Mouse (Mus musculus): ENCODE measurements around the gene Pcdh17.

Pcdh17 gene

DNA sequence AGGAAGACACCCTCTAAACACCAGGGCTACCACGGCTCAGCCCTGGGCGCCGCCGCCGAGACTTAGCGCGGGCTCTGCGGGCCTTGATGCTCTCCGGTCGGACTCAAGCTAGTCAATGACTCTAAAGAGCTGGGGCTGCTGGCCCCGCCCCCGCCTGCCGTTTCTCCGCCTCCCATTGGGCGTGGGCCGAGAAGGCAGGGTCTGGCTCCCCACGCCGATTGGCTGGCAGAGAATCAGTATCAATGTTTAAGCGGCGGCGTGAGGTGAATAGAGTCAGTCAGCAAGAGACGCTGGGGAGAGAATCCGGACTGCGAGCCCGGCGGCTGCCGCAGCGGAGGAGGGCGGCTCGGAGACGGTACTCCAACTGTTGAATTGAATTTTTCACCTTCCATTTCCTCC lies at the start of gene Pcdh17:
Pcdh17 (plus strand) TSS at position 276 of the 399 bp plus-strand sequence.
- peak; percentile 86 for DNase-seq (ENCODE audit: low spot score)

DNA sequence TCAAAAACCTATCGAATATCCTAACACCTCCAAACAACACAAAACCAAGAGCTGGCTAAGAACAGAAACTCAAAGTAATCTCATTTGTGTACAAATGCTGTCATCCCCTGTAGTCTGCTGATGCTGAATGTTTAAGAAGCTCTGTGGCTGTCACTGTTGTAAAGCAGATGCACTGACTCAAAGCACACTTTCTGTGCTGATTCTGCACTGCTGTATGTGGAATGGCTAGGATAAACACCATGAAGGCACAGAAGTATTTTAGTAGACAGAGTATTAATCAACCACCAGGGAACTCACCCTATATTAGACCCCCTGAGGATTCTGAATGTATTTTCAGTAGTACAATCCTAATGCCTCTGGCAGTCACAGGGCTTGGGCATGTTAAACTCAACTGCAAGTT lies 46.2 kb upstream of the Pcdh17 start:
- DNase-seq (ENCODE audit: low spot score), result no peak

DNA sequence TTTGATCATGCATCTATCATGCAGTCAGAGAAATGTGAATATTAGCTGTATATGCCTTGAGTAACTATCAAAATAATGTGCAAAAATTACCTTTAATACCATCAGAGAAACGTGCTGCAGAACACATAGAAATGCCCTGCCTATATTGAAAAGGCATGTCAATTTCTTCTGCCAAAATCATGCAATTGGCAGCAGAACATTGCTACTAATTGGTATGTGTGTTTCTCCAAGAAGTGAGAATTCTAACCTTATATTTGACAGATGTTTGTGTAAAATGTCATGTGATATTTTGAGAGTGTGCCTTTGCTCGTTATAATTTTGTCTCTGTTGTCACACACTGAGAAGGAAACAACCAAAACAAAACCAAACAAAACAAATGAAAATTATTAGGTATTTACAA lies 18.6 kb upstream of the Pcdh17 start:
- no peak for DNase-seq (ENCODE audit: low spot score)

DNA sequence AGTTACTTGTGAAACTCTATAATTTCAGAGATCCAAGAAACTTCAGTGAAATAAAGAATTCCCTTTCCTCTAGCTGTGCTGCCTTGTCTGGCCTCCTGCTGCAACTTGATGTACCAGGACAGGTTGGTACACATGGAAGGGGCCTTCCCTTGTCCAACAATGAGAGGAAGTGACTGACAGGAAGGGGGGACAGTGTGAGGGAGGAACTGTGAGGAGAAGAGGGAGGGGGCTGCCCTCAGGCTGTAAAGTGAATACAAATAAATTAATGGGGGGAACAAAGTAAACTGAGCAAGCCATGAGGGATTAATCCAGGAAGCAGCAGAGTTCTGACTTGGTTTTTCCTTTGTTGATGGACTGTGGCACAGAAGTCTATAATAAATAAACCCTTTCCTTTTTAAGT lies 16.7 kb upstream of the Pcdh17 start:
- no peak for DNase-seq (ENCODE audit: low spot score)

DNA sequence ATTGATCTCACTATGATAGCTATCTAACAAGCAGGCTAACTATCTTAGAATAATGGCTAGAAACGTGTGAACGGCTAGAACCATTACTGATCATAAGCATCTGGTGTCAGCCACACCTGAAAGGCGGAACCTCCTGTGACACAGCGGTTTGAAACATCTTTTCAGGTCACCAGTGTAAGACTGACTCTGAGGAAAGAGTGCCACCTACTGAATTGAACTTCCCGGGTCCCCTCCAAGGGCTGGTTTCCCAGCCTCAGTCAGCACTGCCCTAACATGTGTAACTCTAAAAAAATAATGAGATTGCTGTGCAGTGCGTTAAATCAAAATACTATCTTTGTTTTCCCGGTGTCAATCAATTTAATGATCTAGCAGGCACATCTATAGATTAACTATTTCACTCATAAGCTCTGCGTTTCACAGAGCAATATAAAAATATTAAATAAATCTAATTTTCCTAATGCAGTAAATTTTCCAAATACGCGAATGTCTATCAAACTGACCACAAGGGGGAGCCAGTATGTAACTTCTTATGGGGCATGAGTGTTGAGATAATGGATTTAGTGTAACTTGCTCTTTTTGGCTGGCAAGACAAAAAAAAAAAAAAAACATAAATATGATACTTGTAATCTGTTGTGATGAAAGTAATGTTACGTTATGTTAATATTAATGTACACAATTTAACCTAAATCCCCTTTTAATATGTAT lies 5.1 kb upstream of the Pcdh17 start:
- peak; percentile 11 for DNase-seq (ENCODE audit: low spot score)

DNA sequence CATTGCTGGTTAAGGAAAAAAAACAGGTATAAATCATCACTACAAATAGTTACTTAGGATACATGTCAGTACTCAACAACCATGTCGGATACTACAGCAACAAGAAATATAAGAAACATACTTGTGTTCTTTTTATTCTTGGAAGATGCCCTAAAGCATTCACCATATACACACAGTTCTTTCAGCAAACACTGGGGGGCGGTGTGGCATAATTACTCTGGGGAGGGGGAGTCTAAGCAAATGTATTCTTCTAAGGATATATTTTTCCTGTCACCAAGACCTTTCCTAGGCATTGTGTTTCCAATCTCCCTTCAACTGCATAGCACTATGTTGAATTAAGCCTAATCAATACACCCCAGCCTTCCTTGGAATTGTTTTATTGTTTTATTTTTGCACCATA lies 2.5 kb upstream of the Pcdh17 start:
- peak; percentile 2 for DNase-seq (ENCODE audit: low spot score)

DNA sequence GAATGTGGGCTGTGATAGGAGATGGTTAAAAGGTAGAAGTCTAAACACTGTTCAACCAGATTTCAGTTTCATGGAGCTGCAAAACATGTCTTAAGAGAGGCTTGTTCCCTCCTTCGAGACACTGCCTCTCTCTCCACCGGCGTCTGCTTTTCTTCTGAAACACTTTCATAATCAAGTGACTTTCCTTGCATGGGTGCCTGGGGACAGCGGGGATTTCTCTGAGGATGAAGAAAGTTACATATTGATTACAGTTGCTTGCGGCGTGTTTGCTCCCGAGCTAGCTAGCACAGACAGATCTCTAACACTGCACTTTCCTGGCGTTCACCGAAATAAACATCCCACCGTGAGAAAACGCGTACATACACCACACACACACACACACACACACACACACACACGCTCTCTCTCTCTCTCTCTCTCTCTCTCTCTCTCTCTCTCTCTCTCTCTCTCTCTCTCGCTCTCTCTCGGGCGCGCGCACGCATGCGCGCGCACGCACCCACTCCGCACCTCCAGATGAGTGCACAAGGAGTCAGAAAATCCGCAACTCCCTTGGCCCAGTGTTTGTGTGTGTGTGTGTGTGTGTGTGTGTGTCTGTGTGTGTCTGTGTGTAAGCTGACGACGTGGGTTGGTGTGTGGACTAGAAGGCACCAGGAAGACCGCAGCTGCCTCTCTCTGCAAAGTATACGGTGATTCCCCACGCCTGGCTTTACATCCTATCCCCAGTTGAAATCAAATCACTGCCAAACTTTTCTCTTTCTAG lies 655 bp upstream of the Pcdh17 start:
- peak; percentile 2 for DNase-seq (ENCODE audit: low spot score)

DNA sequence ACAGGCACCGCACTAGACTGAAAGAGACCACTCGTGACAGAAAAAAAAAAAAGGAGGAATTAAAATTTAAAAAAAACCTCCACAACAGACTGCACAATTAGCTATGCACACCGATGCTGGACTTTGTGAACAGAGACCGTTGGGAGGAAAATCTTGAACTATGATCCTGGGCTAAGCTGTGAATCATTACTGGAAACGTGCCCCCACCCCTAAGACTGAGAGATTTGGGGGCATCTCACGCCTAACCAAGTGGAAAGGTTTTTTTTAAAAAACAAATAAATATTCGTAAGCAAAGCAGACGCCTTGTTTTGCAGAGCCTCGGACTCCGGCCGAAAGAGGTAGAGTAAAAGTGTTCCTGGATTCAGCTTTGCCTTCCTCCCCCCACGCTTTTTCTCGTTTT lies 398 bp downstream of the Pcdh17 start:
- DNase-seq (ENCODE audit: low spot score), result no peak

DNA sequence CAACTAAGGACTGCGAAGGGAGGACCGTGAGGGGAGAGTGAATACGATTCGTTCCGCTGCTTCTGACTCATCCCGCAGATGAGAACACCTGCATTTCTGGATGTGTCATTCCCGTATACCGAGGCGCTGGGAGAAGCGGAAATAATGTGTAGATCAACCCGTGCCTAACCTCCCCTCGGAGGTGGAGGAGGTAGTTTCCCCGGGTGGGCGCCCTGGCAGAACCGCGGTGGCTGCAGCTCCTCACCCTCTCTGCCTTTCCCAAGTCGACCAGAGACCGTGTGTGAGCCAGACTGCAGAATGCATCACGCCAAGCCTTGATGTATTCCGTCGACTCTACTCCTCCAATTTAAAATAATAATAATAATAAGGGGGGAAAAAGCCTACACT lies 906 bp downstream of the Pcdh17 start:
- DNase-seq (ENCODE audit: low spot score), result peak; percentile 3

DNA sequence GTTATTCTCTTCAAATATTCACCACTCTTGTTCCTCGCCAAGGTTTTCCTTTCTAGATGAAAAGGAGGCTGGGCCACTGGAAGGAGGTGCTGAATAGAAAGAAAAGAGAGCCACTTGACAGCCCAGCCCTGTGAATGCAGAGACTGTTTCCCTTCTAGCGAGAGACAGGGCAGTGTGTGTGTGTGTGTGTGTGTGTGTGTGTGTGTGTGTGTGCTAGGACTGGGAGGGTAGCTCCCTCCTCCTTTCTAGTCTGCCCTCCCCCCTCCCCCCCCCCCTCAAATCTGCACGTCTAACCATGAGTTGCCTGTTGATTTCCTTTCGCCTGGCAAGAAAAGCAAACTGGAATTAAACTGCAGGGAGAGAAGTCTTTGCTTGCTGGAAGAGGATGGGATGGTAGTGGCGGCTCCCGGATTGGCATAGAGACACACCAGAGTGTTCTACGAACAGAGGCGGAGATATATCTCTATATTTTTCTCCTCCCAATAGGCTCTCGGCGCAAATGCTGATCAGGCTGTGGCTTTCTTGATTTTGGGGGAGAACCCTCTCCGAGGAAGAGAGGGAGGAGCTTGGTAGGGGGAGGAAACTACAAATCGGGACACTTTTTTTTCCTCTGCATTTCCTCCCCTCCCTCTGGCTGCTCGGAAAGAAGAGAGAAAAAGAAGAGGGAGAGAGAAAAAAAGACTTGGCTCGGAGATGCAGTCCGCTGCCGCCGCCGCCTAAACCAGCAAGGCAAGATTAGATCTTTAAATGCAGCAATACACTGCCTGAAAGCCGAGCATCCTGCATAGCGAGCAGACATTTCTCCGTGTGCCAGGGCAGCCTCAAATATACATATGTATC lies 1.5 kb downstream of the Pcdh17 start:
- DNase-seq (ENCODE audit: low spot score), result peak; percentile 3

DNA sequence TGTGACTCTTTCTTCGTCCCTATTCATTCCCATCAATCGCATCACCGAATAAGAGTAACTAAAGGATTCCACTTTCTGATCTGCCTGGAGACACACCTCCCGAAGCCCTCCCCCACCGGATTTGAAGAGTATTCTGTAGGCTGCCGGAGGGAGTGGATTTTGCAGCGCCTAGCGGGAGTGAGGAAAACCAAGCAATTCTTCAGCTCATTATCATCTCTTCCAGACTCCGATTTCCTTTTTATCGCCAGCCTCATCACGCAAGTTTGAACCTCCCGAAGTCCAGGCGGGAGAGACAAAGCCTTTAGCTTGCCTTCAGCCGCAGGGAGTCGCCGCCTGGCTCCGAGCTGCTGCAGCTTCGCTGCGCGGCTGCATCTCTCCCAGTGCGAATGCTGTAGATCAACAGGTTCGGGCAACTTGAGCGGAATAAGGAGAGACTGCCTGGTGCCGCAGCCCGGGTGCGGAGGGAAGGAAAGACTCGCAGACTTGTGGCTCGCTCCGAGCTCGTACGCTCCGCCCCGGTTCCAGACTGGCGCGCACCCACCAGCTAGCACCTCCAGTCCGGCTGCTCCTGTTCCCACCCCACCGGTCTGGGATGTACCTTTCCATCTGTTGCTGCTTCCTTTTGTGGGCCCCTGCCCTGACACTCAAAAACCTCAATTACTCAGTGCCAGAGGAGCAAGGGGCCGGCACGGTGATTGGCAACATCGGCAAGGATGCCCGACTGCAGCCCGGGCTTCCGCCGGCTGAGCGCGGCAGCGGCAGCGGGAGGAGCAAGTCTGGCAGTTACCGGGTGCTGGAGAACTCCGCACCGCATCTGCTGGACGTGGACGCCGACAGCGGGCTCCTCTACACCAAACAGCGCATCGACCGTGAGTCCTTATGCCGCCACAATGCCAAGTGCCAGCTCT lies 2.4 kb downstream of the Pcdh17 start:
- DNase-seq (ENCODE audit: low spot score), result peak; percentile 11

DNA sequence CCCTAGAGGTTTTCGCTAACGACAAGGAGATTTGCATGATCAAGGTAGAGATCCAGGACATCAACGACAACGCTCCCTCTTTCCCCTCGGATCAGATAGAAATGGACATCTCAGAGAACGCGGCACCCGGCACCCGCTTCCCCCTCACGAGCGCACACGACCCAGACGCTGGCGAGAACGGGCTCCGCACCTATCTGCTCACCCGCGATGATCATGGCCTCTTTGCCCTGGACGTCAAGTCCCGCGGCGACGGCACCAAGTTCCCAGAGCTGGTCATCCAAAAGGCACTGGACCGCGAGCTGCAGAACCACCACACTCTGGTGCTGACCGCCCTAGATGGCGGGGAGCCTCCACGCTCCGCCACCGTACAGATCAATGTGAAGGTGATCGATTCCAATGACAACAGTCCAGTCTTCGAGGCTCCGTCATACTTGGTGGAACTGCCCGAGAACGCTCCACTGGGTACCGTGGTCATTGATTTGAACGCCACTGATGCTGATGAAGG lies 3.1 kb downstream of the Pcdh17 start:
- DNase-seq (ENCODE audit: low spot score), result peak; percentile 2

DNA sequence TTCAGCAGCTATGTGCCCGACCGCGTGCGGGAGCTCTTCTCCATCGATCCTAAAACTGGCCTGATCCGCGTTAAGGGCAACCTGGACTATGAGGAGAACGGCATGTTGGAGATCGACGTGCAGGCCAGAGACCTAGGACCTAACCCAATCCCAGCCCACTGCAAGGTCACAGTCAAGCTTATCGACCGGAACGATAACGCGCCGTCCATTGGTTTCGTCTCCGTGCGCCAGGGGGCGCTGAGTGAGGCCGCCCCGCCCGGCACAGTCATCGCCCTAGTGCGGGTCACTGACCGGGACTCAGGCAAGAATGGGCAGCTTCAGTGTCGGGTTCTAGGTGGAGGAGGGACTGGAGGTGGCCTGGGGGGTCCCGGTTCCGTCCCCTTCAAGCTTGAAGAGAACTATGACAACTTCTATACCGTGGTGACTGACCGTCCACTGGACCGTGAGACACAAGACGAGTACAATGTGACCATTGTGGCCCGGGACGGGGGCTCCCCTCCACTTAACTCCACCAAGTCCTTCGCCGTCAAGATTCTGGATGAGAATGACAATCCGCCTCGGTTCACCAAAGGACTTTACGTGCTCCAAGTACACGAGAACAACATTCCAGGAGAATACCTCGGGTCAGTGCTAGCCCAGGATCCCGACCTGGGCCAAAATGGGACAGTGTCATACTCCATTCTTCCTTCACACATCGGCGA lies 3.7 kb downstream of the Pcdh17 start:
- peak; percentile 15 for DNase-seq (ENCODE audit: low spot score)

DNA sequence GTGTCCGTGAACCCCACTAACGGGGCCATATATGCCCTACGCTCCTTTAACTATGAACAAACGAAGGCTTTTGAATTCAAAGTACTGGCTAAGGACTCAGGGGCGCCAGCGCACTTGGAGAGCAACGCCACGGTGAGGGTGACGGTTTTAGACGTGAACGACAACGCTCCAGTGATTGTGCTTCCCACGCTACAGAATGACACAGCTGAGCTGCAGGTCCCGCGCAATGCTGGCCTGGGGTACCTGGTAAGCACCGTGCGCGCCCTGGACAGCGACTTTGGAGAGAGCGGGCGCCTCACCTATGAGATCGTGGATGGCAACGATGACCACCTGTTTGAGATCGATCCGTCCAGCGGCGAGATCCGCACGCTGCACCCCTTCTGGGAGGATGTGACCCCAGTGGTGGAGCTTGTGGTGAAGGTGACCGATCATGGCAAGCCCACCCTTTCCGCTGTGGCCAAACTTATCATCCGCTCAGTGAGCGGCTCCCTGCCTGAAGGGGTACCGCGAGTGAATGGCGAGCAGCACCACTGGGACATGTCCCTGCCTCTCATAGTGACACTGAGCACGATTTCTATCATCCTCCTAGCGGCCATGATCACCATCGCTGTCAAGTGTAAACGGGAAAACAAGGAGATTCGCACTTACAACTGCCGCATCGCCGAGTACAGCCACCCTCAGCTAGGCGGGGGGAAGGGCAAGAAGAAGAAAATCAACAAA lies 4.5 kb downstream of the Pcdh17 start:
- peak; percentile 2 for DNase-seq (ENCODE audit: low spot score)

DNA sequence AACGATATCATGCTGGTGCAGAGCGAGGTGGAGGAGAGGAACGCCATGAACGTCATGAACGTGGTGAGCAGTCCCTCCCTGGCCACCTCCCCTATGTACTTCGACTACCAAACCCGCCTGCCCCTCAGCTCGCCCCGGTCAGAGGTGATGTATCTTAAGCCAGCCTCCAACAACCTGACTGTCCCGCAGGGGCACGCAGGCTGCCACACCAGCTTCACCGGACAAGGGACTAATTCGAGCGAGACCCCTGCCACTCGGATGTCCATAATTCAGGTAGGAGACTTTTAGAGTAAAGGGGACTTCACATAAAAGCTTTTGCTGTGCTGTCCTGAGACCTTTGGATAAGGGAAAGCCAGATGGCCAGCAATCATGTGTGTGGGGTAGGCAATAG lies 5.0 kb downstream of the Pcdh17 start:
- DNase-seq (ENCODE audit: low spot score), result no peak

DNA sequence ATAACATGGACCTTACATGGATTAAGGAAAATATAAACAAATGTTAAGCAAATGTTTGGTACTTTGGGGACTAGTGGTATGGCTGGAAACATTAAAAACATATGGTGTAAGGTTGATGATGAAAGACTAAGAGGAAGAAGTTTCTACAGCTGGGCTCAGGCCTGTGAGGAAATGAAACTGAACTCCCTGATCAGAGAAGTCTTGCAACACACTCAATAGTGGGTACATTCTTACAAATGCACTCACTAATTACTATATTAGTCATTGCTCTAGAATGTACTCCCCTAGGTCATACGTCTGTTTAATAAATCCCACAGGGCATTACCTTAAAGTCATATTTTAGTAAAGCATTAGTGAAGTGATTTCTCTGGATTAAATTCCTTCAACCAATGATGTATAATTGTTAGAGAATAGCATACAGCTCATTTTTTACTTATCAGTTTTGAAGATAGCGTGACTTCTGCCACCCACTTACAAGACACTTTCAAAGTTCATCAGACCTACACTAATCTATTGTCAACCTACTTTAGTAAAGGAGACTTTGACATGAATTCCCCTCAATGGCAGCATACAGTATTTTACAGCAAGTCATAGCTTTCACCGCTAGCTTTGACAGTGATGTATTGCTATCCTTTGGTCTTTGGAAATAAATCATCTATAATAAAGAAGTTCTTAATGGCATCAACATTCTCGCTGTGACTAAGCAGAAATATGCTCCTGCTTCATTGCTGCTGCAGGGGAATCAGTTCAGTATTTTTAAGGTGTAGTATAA lies 10.9 kb downstream of the Pcdh17 start:
- no peak for DNase-seq (ENCODE audit: low spot score)

DNA sequence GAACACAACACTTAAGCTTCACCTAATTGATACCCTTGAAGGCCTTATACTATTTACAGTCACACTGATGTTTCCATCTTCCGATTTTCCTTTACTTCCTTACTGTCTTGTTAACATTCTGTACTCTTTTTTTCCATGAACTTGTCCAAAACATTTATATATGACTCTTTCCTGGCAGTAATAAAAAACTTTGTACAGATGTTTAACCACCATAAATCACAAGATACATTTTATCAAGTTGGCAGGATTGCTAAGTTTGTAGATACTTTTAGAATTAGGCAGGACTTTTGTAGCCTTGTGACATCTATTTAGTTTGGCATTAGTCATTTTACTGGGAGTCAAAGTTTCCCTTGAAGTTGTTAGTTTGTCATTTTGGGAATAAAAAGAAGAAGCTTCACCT lies 32.1 kb downstream of the Pcdh17 start:
- DNase-seq (ENCODE audit: low spot score), result no peak

DNA sequence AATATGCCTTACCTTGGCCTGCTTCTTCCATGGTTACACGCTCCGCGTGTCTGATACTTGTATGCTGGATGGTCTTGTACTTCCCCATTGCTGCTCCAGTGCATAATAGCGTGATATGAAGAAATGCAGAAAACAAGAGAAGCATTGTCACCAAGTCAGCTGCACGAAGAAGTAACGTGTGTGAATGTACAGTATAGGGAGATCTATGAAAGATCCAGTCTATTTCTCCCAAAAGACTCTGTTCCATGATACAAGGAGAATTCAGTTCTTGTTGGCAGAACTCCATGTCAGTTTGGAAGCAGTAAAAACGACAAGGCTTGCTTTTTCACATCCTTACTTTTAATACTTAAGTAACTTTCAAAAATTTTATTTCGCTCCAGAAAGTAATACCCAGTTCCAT lies 33.0 kb downstream of the Pcdh17 start:
- DNase-seq (ENCODE audit: low spot score), result no peak

DNA sequence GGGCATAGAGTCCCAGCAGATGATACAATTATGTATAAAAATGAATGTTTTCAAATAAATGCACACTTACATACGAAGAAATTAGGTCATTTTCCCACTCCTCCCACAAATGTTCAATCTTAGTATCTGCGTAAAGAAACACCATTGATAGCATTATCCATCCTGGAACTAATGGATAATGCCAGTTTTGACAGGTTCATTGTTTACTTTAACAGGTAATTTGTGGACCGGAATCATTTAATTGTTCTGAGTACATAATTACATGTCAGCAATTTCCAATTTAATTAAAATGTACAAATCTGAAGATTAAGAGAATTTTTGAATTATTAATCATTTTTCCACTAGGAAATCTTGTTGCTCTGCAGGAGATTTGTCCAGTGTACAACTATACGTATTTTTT lies 33.5 kb downstream of the Pcdh17 start:
- no peak for DNase-seq (ENCODE audit: low spot score)

DNA sequence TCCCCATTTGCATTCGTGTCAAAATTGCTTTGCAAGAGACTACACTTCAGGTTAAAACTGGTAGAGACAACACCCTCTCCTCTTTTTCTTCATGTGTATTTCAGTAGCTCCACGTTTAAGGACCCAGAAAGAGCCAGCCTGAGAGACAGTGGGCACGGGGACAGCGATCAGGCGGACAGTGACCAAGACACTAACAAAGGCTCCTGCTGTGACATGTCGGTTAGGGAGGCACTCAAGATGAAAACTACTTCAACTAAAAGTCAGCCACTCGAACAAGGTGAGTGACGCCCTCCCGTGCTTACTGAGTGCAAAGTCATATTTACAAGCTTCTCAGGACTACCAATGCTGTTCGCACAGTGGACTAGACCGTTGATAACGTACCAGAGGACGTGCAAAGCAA lies 34.0 kb downstream of the Pcdh17 start:
- no peak for DNase-seq (ENCODE audit: low spot score)

Measured in urinary bladder, postnatal 25 days (tissue).